Mouse (Mus musculus): Measurements from ENCODE around the gene Taf4.

DNA sequence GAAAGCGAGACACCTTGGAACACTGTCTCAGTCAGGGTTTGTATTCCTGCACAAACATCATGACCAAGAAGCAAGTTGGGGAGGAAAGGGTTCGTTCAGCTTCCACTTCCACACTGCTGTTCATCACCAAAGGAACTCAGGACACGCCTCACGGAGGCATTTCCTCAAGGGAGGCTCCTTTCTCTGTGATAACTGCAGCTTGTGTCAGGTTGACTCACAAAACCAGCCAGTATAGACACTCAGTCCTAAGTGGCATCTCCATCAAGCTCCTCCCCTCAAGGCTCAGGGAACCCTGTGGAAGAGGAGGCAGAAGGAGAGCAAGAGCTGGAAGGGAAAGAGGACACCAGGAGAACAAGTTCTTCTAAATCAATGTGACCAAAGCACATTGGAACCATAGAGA is 22.0 kb upstream of the Taf4 start:
- no peak for TF ChIP-seq CTCF (conservative IDR thresholded peaks at IDR 0.05; ENCODE audit: low read length)
- no peak for TF ChIP-seq NANOG (IDR thresholded peaks at IDR 0.05; ENCODE audit: borderline replicate concordance, low read length)
